Mouse (Mus musculus) urinary bladder, adult 18-20 months (tissue): ENCODE data around the gene Il1r1.

Experiments
- DNase-seq, 2 experiments: peaks; one replicate each; pipeline ENCODE4 v3.0.0; 2022; ENCODE audit warnings: low spot score in 2 of 2, mixed read lengths in 2 of 2

Gene Il1r1

GRCm38 (mm10) chr1:40224539-40225284, at the start of gene Il1r1:
TSS of gene Il1r1 (plus strand) at chr1:40225080.
- DNase-seq: peak; percentile 45 to 79

- no peak for DNase-seq
Measured at GRCm38 (mm10) chr1:40175123-40175522, 49.8 kb upstream of the Il1r1 start.

GRCm38 (mm10) chr1:40175797-40176196, 49.1 kb upstream of the Il1r1 start:
- DNase-seq: no peak

- DNase-seq: no peak
Measured at GRCm38 (mm10) chr1:40179031-40179430, 45.8 kb upstream of the Il1r1 start.

DNA sequence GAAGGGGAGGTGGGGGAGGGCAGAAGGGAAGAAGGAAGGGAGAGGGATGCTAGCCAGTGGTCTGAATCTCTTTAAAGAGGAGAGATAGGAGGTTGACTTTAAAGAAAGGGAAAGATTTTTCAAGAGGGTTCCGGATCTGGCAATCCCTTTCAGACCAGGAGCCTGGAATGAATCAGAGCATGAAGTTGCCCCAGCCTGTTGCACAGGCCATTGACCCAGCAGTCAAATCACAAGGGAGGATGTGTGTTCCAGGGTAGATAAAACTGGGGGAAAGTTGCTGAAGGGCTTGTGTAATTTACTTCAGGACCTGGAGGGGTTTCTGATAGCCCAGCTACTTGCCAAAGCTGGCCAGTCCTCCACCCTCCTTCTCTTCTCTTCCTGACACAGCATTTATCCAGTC, 45.4 kb upstream of the Il1r1 start:
- DNase-seq: no peak

DNA sequence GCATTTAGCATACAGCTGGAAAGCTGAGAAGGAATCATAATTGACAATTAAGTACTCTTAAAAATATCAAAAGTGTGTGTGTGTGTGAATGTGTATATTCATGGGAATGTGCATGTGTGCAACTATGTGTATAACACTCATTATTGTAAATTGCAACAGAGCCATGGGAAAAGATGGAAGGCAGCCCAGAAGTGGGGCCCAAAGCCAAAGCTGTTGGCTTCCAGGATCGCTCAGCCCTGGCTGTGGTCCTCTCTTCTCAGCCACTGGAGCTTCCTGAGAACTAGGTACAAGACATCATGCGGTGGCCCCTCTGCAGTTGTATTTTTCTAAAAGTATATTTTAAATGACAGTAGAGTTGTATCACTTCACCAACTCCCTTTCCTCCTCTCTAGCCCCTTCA, 44.0 kb upstream of the Il1r1 start:
- DNase-seq: no peak

GRCm38 (mm10) chr1:40181716-40182115, 43.2 kb upstream of the Il1r1 start:
- no peak for DNase-seq

GRCm38 (mm10) chr1:40183410-40183809, 41.5 kb upstream of the Il1r1 start:
- DNase-seq: no peak

- DNase-seq: no peak
Measured at GRCm38 (mm10) chr1:40187961-40188360, 36.9 kb upstream of the Il1r1 start.

DNA sequence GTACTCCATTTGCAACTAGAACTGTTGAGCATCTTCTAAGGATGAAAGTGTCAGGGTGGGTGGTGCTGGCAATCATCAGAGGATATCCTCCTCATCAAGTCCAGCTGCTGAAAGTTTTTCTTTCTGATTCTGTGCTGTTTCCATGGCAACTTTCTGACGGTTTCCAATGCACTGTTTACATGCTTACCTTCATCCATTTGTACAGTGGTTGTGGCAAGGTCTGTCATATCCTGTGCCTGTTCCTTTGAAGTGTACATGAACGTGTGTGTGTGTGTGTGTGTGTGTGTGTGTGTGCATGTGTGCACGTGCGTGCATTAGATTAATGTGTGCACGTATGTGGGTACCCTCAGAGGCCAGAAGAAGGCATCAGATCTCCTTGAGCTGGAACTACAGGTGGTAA, 34.9 kb upstream of the Il1r1 start:
- DNase-seq: no peak

DNA sequence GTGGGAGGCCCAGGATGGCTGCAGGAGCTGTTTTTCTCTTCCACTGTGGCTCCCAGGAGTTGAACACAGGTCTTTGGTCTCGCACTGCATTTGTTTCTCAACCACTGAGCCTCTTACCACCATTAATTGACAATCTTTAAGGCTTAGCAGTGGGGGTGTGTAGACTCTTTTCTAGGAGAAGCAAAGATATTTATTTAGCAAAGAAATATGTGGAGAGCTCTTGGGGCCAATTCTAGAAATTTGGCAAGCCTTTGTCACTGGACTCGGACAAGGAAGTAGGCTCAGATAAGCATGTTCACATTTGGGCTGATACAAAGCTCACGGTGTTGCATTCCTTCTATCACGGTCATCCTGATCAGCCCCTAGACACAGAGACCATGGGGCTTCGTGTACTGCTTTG, 34.0 kb upstream of the Il1r1 start:
- no peak for DNase-seq

GRCm38 (mm10) chr1:40194279-40194678, 30.6 kb upstream of the Il1r1 start:
- no peak for DNase-seq

DNA sequence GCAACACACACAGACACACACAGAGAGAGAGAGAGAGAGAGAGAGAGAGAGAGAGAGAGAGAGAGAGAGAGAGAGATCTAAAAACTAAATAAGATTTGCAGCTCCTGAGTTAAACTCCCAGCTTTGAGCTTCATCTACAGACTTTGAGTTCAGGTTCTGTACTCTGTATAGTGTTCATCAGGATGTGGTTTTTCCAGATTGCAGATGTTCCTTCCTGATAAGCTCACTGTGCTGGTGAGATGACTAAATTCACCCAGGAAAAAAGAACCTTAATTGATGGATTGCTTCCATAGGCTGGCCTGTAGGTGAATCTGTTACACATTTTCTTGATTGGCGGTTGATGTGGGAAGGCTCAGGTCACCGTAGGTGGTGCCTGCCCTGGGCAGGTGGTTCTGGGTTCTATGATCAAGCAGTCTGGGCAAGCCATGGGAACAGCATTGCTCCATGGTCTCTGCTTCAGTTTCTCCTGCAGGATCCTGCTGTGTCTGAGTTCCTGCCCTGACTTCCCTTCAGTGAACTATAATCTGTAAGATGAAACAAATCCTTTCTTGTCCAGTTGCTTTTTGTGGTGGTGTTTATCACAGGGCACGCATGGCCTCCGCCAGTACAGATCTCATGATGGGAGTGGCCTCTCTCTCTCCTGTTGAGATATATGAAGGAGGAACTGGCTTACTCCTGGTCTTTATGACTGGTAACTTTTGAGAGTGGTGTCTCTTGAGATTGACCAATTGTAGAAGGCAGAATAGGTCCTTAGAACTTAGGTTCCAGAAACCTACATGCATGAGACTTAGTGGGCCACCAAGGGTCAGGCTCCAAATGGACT, 11.3 kb upstream of the Il1r1 start:
- no peak for DNase-seq

DNA sequence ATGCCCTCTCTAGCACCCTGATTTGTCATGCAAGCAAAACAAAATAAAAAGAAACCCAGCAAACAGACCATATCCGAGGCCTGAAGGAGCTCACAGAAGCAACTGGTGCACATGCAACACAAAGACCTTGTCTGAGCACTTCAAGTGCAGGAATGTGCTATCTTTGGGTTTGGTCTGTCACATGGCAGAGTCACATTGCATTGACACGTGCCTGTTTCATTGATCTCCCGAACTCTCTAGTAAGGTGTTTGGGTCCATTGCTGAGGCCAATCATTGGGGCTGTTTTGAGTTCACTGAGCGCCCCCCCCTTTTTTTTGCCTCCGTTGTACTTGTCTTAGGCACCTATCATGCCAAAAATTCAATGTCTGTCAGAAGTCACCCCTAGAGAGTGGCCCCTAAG, 7.4 kb upstream of the Il1r1 start:
- no peak for DNase-seq

DNA sequence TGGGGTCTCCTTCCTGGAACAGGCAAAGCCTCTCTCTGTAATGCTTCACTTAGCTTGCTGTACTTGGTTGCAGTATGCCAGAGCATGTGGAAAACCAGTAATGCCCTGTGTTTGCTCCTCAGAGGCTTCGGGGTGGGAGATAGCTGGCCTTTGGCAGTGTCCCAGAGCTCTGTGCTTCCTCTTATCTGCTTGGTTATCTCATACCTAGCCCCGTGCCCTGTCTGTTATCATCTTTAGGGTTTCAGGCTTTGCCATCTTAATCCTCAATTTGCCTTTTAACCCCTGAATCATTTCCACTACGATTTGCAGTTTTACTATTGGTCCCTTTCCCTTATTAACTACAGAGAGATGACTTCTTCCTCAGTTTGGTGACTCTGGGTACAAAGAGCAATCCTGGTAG, 6.3 kb upstream of the Il1r1 start:
- DNase-seq: no peak

DNA sequence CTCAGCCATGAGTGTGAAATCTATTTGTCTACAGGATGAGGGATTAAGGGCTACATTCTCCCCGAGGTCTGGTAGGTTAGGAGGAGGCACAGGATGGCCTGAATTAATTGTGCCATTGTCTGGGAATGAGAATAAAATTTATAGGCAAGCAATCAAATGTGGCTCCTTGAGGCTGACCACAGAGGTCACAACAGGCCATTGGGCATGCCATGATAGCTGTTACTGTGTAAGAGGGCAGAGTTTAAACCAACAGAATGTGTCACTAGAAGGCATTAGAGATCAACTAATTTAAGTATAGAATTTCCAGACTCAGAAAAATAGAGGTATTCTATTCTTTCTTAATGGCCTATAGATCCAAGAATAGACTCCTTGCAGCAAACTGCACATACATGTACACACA, 4.3 kb upstream of the Il1r1 start:
- DNase-seq: no peak

DNA sequence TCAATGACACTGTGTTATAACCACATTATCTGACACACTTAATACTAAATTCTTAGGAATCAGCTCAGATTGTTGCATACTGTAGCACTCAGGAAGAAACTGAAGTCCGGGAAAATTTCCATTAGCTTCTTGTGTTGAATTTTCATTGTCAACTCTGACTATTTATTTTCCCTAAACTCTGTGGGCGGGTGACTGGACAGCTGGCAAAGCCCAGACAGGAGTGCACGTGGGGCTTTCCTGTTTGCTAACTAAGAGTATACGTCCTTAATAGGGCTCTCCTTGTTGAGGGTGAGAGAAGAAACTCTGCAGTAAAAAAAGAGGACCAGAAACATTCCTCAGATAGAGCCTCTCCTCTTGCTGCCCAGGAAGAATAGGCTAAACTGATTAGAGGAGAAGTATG, 3.0 kb upstream of the Il1r1 start:
- DNase-seq: no peak

- DNase-seq: no peak
Measured at GRCm38 (mm10) chr1:40222680-40223079, 2.2 kb upstream of the Il1r1 start.

- DNase-seq: no peak
Measured at GRCm38 (mm10) chr1:40223591-40223990, 1.3 kb upstream of the Il1r1 start.

GRCm38 (mm10) chr1:40225580-40225979, 700 bp downstream of the Il1r1 start:
- no peak for DNase-seq

DNA sequence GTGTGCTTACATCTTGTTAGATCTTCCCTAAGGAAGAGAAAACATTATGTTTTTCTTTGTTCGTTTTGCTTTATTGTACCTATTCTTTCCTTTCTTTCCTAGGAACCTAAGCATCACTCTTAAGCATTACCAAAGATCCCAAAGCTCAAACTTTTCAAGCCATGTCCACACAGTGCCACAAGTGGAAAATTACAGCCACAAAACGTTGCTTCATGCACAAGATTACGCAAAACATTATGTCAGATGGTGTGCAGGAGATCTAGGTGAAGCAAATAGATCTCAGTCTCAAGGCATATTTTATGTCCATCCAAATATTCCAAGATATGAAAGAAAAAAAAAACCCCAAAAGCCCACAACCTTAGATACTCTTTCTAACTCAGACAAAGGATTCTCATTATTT, 4.2 kb downstream of the Il1r1 start:
- DNase-seq: no peak

DNA sequence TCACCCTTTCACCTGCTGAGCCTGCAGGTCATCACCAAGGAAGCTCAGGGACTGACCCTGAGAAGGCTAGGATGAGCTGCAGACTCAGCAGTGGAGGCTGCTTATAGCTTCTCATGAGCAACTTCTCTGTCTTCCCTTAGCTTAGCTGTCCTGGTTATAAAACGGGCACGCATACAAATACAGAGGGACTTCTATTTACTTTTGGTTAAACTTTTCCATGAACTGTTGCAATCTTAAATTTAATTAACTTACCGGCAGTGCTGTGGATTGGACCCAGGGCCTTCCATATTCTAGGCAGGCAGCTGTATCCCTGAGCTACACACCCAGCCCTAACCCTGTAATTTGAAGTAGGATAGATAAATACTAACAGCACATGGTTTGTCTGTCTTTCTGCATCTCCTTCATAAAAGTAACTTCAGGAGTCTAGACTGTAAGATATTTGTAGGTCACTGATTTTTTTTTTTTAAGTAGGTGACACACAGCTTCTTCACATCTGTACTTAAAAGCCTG, 4.9 kb downstream of the Il1r1 start:
- no peak for DNase-seq

GRCm38 (mm10) chr1:40230336-40230735, 5.5 kb downstream of the Il1r1 start:
- no peak for DNase-seq
